Mouse (Mus musculus) central nervous system, embryonic 14 days (tissue): ENCODE results near the gene Rhox3c. TPM values are rescaled to one million over a fixed set of nuclear protein-coding genes. Genes with fewer than 3 reads are reported as not detected.

Experiments used
- polyA plus RNA-seq: library from polyadenylated mRNA; depleted of rRNA; stranded (reverse); fragments of >200 nt; gene quantifications from 2 replicates; pipeline ENCODE4 v1.2.3, GENCODE M21; 2012; rRNA removed

Gene Rhox3c
- not detected in 2 replicates for polyA plus RNA-seq

GRCm38 (mm10) chrX:37458285-37458684 is at the start of gene Rhox3c:
Rhox3c (plus strand) TSS chrX:37458585.

GRCm38 (mm10) chrX:37411767-37412166 is 46.6 kb upstream of the Rhox3c start, which contains the start of gene Rhox2b:
Rhox2b (plus strand) TSS chrX:37412067.

GRCm38 (mm10) chrX:37432194-37432593 is 26.2 kb upstream of the Rhox3c start, which contains the start of gene Rhox4b:
Rhox4b (plus strand) TSS chrX:37432494.

GRCm38 (mm10) chrX:37453380-37453779 is 5.0 kb upstream of the Rhox3c start, which contains the start of gene Rhox2c:
Rhox2c (plus strand) TSS chrX:37453680.

GRCm38 (mm10) chrX:37480037-37480436 is 21.7 kb downstream of the Rhox3c start, which contains the start of gene Rhox4c:
Rhox4c (plus strand) TSS chrX:37480337.

GRCm38 (mm10) chrX:37514059-37514458 is 55.7 kb downstream of the Rhox3c start, which contains the start of gene Rhox4d:
Rhox4d (plus strand) TSS chrX:37514359.

Other genes starting within 250 kb of the Rhox3c start
- not detected in 2 replicates for gene Gm9, start 247.5 kb upstream of the Rhox3c start, polyA plus RNA-seq
- not detected in 2 replicates for gene Rhox1, start 236.3 kb upstream of the Rhox3c start, polyA plus RNA-seq
- gene Rhox2a, start 213.6 kb upstream of the Rhox3c start, polyA plus RNA-seq = 0.10 TPM in 1 of 2 replicates, not detected in the other
- not detected in 2 replicates for gene Rhox3a, start 208.7 kb upstream of the Rhox3c start, polyA plus RNA-seq
- not detected in 2 replicates for gene Rhox4a, start 193.2 kb upstream of the Rhox3c start, polyA plus RNA-seq
- gene Rhox3a2, start 78.6 kb upstream of the Rhox3c start, polyA plus RNA-seq = not detected in 2 replicates
- 0.06 and 0.21 TPM in 2 replicates for gene Rhox4a2, start 67.7 kb upstream of the Rhox3c start, polyA plus RNA-seq
- gene Rhox2b, start 46.5 kb upstream of the Rhox3c start, polyA plus RNA-seq = not detected in 2 replicates
- gene Rhox4b, start 26.1 kb upstream of the Rhox3c start, polyA plus RNA-seq = 0.28 TPM in 1 of 2 replicates, not detected in the other
- 0.21 TPM in 1 of 2 replicates, not detected in the other for gene Rhox2c, start 4.9 kb upstream of the Rhox3c start, polyA plus RNA-seq
- gene Rhox4c, start 21.8 kb downstream of the Rhox3c start, polyA plus RNA-seq = not detected in 2 replicates
- gene Rhox2d, start 34.8 kb downstream of the Rhox3c start, polyA plus RNA-seq = not detected in 2 replicates
- gene Rhox4d, start 55.8 kb downstream of the Rhox3c start, polyA plus RNA-seq = not detected in 2 replicates
- not detected in 2 replicates for gene Rhox2e, start 71.9 kb downstream of the Rhox3c start, polyA plus RNA-seq
- not detected in 2 replicates for gene Rhox3e, start 83.4 kb downstream of the Rhox3c start, polyA plus RNA-seq
- not detected in 2 replicates for gene Rhox4e, start 98.8 kb downstream of the Rhox3c start, polyA plus RNA-seq
- not detected in 2 replicates for gene Rhox2f, start 112.8 kb downstream of the Rhox3c start, polyA plus RNA-seq
- not detected in 2 replicates for gene Rhox3f, start 122.4 kb downstream of the Rhox3c start, polyA plus RNA-seq
- gene Rhox4f, start 149.1 kb downstream of the Rhox3c start, polyA plus RNA-seq = not detected in 2 replicates
- not detected in 2 replicates for gene Rhox3g, start 170.0 kb downstream of the Rhox3c start, polyA plus RNA-seq
- not detected in 2 replicates for gene Rhox2g, start 184.9 kb downstream of the Rhox3c start, polyA plus RNA-seq
- gene Rhox4g, start 192.7 kb downstream of the Rhox3c start, polyA plus RNA-seq = not detected in 2 replicates
- gene Rhox3h, start 210.2 kb downstream of the Rhox3c start, polyA plus RNA-seq = not detected in 2 replicates
- not detected in 2 replicates for gene Rhox2h, start 214.7 kb downstream of the Rhox3c start, polyA plus RNA-seq